Mouse (Mus musculus): ENCODE measurements around the gene Bbs4. TPM values are rescaled to one million over a fixed set of nuclear protein-coding genes. Genes with fewer than 3 reads are reported as not detected.
"Not testable (repeated sequence)": the region's sequence is repeated elsewhere in the genome, so short reads cannot be mapped to it uniquely, and the experiment has no call there.

Gene Bbs4
- 1 to 10 TPM; 2.7 to 3.2 TPM for total RNA-seq (2021)
- long read RNA-seq, experiment 1, partial matches to known transcripts = 1 of 5 reads
- long read RNA-seq, experiment 1, other reads (novel, unspliced or antisense) = 0 of 5 reads
- long read RNA-seq, experiment 2, partial matches to known transcripts = 2 of 8 reads
- long read RNA-seq, experiment 2, other reads (novel, unspliced or antisense) = 2 of 8 reads

DNA sequence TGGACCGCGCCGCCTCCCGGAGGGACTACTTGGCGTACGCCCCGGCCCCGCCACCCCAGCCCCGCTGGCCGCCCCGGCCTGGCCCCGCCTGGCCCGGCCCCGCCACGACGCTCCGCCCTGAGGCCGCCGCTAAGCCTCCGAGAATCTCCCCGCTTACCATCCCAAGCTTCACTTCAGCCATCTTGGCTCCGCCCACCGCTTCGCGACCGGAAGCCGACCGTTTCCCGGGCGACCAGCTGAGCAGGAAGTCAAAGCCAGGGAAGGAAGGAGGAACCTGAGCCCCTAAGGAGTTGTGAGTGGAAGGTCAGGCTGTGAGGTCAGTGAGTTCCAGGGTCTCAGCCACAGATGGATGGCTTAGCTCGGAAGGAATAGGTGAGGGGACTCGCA lies at the start of gene Bbs4:
Gene Bbs4, minus strand, starts transcription at position 256 of the 387 bp plus-strand sequence.
- peak; percentile 96 for DNase-seq

DNA sequence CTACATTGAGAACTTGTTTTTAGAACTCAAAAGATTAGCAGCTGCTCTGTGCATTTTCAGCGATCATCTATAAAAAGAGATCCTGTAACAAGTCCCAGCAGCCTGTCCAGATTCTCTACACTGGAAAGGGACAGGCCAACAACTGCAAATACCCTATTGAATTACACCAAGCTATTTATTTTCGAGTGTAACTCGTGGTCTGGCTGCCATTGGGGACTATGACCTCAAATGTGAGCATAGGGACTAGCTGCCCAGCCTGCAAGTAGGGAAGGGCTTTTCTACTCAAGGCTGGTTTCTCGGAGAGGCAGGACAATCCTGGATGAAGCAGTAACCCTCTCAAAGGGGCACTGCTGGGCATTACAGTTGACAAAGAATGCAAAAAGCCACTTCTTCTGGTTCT lies 35.8 kb upstream of the Bbs4 start:
- peak; percentile 6 to 22 for DNase-seq

DNA sequence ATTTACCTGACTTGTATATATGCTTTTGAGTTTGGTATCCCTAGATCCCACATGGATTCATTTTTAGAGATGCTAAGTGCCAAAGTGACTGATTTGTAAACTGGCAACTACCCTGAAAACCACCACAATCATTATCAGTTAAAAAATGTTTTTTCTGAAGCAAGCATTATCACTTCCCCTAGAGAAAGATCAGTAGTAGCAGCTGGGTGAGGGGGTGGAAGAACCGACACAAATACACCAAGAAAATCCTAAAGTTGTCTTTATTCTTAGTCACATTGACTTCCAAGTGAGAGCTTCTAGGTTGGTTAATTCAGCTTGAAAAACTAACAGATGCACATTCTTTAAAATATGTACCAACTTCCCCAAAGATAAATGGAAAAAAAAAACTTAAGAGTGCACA lies 35.0 kb upstream of the Bbs4 start:
- no peak for DNase-seq

DNA sequence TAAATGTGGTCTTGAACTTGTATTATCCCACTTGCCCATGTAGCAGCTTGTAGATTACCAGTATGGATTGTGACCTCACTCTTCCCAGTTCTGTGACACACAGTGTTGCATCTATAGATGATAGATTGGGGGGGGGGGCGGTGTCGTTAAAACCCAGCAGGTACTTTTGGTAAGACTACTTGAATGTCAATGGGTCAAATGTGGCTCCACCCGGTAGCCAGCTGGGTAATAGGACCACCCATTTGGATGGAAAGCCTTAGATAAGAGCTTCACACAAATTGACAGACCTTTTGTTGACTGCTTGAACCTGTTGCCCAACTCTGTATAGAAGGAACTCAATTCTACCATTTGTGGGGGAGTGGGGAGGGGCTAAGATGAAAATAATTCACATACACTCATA lies 34.2 kb upstream of the Bbs4 start:
- no peak for DNase-seq

DNA sequence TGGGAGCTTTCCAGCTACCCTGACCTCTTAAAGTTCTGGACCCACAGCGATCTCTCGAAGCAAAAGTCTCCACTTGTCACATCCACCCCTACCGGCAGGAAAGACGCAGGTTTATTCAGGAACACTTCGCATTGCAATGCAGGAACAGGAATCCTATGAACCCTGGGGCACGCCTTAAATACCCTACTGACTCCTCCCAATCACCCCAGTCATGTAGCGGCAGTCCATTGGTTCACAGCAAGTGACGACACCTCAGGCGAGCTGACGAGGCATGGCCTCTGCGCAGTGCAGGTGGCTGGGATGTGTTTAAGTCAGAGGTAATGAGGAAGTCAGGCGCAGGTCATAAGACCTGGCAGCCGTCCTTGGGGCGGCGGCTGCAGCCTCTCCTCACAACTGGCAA lies 22.3 kb upstream of the Bbs4 start:
- no peak for DNase-seq

DNA sequence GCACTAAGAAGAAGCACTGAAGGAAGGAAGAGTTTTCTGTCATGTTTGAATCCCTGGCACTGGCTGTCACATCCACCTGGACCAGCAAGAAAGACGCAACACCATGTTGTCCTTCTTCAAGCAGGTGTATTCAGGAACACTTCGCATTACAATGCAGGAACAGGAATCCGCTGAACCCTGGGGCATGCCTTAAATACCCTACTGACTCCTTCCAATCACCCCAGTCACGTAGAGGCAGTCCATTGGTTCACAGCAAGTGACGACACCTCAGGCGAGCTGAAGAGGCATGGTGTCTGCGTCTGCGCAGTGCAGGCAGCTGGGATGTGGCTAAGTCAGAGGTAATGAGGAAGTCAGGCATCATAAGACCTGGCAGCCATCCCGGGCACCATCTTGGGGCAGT lies 16.3 kb upstream of the Bbs4 start:
- no peak for DNase-seq

DNA sequence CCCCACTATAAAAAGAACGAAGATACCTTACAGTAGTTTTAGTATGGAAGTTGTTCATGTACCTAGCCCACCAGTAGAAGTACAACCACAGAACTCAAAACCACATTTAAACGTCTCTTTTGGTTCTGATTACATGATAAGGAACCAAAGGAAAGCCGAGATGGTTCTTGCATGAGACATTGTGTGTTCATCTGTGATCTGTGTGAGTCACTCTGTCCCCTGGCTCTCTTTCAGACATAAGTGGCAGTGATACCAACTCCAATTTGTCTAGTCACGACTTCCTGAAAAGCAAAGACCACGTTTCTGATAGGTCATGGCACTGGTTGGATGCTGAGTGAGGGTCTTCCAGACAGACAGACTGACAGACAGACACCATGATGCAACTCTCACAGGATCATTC lies 15.9 kb upstream of the Bbs4 start:
- DNase-seq = no peak

DNA sequence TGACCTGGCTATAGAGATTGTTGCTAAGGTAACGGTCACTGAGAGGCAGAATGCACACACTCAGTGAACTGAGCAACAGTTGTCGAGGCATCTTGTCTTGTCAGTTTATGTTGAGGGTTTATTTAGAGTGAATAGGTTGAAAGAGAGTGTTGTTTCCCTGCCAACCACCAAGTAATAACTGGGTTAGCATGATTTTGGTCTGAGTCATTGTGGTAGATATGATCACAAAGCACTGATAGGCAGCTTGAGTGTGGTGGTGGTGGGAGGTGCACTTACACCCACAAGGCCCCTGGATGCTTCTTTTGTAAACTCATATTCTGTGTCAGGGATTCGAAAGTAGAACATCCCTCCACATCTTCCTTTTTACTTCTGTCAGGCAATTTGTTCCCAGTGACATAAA lies 7.2 kb upstream of the Bbs4 start:
- DNase-seq = not testable (repeated sequence)

DNA sequence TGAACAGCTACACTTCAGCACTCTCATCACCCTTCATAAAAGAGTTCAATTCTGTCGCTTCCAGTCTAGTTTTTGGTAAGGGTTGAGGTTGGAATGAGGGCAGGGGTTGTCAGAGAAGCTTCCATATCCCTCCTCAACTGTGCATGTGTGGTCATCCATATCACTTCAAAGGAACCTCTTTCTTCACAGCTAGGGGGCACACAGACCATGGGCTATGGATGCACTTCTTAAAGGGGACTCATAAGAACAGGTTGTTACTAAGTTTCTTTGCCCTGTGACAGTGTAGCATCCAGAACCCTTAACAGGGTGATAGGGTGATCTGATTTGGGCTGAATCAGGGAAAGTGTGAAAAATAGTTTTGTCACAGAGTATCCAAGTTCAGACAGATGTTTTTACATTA lies 4.7 kb upstream of the Bbs4 start:
- DNase-seq = not testable (repeated sequence)

DNA sequence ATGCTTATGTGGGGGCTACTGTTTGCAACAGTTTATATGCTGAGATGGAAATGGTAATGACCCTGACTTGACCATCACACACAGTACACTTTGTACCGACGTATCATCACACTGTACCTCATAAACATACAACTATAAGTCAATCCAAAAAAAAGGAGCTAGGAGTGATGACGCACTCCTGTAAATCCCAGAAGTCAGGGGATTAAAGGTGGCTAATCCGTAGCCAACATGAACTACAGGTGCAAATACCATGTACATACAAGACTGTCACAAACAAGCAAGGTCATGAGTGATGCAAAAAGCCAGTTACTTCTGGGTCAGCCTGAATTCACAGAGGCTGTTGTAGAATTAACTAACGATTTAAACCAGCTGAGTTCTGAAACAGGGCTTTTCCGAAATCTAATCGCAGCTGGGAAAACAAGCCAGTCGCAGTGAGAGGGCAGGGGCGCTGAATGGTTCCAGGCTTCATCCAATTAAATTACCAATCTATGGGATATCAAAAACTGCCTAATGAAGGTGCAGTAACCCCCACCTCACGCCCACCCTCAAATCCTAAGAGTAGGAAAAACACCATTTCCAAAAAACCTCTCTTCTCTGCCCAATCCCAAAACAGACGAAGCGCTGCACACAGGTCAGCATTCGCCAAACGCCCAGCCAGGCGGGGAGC lies 589 bp downstream of the Bbs4 start:
- no peak for DNase-seq

DNA sequence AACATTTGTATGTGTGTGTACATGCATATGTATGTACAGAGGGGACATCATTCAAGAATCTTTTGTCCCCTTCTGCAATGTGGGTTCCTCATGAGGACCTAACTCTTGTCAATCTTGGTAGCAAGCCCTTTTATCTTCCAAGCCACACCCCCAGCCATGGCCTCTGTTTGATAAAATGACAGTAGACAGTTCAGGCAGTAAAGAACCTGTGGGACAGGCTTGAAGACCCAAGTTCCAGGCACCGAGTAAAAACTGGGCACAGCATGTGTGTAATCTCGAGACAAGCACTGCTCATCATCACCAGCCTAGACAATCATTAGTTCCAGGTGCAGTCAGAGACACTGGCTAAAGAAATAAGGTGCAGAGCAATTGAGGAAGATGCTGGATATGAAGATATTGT lies 7.1 kb downstream of the Bbs4 start:
- DNase-seq = no peak

DNA sequence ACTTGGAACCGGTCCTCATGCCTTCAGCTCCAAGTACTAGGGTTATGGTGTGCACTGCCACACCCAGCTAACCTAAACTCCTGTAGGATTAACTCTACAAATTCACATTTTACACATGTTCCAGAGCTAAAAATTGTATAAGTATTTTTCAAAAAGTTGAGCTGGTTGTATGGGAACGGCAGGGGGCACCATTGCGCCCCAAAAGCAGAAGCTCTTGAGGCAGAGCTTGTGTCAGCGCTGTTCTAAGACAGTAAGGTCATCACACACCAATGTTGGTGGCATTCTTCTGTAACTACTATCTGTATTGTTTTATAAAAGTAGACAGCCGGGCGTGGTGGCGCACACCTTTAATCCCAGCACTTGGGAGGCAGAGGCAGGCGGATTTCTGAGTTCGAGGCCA lies 13.3 kb downstream of the Bbs4 start:
- peak; percentile 10 to 33 for DNase-seq

DNA sequence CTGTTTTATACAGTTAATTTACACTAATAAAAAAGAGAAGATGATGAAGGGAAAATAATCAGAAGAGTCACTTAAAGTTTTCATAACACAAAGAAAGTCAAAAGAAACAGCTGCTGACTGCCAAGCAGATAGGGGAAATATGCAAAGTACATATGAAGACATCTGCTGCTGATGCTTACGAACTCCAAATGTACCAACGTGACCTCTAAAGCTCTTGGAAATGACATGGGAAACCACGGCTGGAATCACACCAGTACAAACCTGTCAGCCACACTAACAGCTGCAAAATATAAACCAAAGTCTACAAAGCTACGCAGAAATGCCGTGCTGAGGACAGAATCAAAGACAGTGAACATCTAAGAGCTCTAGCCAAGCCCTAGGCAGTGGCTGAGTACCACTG lies 14.2 kb downstream of the Bbs4 start:
- no peak for DNase-seq

DNA sequence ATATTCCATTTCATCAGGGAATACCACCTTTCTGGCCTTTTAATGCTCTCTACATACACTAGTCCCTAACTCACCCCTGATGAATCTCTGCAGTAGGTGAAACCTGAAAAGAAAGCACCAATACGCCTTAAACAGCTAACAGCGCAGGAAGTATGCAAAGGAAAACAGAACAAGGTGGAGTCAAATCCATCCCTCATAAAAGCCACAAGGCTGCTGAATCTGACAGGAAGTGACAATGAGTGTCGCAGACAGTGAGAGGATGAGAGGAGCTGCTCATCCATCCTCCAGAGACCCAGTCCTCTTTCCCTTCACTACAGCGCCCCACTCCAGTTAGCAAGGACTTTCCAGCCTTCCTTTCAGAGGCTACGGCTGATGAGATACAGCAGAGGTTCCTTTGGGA lies 14.9 kb downstream of the Bbs4 start:
- no peak for DNase-seq

DNA sequence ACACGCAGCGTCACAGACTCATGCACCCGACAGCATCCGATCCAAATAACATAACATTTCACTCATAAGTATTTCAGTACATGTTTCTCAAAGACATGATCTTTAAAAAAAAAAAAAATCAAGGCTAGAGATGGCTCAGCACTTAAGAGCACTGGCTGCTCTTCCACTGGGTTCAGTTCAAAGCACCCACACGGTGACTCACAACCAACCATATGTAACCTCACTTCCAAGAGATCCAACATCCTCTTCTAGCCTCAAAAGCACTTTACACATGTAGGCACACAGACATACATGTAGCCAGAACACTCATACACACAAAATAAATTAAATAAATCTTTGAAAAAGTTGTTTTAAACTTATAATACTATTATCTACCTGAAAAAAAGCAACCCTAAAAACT lies 15.4 kb downstream of the Bbs4 start:
- no peak for DNase-seq

DNA sequence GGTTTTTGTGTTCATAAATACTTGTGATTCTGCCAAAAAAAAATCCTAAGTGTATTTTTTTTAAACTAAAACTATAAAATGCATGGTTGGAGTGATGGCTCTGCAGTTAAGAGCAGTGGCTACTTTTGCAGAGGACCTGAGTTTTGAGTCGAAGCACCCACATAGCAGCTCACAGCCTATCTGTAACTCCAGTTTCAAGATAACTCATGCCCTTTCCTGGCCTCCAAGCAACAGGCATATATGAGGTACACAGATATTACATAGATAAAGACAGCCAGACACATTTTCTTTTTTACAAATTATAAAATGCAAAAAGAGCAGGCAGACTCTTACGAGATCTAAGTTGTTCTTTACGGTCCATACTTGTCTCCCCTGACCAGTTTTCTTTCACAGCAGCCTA lies 16.8 kb downstream of the Bbs4 start:
- DNase-seq = no peak

DNA sequence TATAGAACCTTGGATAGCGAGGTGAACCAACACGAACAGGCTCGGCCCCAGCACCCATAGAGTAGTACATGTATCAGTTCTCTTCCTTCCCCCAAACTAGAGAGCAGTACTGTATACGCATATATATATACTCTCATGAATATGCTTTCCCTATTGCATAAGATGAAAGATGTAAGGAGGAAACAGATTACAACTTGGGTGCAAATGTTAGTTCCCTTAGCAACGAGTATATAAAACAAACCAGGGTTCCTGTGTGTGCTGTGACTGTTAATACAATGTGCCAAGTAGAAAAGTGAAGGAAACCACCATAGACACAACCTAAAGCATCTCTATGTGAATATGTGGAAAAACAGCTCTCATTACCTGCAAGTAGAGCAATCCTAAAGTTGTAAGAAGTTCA lies 23.3 kb downstream of the Bbs4 start:
- DNase-seq = no peak

DNA sequence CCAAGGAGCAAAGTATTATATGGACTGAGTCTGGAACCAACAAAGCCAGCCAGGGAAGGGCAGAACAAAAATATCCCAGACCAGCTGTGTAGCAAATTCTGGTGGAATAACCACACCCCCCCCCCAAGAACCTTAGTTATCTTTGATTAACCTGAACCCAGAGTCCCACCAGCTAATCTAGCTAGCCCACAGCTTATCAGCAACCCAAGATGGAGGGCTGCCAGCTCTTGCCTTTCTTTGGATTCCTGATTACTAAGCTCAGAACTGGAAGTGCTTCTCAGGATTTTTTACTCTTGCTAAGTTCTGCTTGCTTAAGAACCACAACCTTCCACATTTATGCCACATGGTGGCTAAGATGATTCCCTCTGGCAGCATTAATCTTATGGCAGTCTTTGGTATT lies 29.0 kb downstream of the Bbs4 start:
- DNase-seq = peak; percentile 29 to 37

DNA sequence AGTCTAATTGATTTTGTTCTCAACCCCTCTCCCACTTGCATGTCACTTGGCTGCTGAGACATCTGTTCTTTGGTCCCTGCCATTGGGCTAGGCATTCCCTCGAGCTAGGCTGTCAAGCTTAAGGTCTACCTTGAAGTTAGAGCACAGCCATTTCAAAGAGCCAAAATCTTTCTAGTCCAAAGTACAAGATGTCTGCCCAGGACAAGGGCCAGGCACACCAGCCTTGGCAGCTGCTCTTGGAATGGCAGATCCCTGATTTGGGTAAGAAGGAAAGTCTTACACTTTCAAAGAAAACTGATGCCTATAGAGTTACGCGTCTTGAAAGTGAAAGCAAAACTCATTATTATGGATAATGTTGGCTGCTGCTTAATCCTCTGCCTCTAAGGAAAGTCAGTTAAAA lies 37.1 kb downstream of the Bbs4 start:
- no peak for DNase-seq

DNA sequence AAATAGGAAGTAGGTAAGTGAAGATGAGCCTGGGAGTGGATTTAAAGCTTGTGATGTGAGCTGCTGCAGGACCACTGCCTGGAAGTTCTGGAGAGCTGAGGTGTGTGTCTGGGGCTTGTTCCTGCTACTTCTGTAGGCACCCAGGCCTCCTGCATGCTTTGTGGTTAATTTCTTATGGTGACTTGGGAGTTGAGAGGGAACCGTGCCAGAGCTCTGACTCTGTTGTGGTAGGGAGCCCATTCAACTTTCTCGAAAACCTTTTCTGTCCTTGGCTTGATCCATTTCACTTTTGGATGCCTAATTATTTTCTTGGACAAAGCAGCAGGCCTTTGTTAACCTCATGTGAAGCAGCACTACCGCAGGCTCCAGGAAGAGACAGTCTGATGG lies 42.0 kb downstream of the Bbs4 start:
- no peak for DNase-seq

DNA sequence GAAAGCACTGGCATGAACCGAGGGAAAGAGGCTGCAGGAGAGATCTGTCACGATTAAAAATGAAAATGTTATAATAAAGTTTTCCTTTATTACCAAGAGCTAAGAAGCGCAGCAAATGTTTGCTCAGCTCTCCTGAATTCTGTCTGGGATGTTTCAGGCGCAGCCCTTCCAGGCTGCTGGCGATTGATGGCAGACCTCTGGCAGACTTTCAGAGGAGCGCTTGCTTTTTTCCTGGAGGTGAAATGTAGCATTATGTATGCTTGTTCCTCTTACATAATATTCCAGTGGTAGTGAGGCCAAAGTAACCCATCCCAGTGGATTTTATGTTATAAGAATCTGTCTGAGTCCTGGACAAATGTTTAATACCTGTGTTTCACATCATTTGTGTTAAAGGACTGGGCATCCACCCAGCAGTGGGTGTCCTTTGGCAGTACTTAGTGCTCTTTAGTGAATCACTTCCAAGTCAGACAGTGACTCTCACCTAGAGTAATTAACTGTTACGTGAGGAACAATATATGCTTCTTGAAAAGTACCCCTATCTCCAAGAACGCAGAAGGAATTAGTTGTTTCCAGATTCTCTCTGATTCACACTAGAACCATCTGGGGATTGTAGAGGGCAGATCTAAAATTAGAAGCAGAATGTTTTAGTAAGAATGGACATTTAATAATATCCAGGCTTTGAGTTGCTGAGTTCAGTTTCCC lies 42.6 kb downstream of the Bbs4 start:
- DNase-seq = no peak

DNA sequence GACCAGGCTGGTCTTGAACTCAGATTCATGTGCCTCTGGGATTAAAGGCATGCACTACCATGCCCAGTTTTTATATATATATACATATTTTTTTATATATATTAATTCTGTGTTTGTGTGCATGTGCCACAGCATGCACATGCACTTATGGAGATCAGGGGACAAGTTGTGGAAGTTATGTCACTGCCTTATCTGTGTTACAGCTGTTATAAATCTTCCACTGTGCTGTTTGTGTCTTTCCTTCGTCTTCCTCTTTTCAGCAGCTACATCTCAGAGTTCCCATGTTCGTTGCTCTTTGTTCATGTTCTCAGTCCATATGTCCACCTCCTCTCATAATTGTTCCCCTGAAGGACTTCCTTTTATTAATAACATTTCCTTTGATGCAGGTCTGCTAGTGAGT lies 45.4 kb downstream of the Bbs4 start:
- DNase-seq = no peak

DNA sequence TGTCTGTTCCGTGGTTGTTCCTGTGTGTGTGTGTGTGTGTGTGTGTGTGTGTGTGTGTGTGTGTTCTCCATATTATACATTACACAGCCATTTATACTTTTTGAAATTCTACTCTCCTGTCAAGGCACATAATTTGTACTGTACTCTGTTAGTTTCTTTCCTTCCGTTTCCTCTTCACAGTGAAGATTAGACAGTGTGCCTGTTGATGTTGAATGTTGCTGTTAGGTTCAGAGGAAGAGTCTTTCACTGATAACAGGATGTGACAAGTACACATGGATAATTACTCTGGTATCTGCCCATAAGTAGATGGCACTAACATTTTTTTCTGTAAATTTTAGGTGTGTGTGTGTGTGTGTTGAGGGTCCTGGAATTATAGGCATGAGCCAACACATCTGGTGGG lies 56.9 kb downstream of the Bbs4 start:
- DNase-seq = no peak

DNA sequence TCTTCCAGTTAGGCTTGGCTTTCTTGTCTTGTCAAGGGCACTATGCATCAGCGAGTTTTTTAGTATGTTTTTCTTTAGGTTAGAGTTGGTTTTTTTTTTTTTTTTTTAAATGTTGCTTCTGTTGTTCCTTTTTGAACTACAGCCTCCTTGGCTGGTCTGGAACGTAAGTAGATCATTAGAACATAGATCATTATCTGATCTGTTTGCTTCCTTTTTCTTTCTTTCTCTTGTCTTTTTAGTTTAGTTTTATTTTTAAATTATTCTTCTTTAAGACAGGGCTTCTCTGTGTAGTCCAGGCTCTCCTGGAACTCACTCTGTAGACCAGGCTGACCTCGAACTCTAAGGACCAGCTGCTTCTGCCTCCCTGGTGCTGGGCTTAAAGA lies 60.8 kb downstream of the Bbs4 start:
- DNase-seq = no peak

Measured in heart, adult 18-20 months (tissue).